Mouse (Mus musculus) c-Kit-positive CD71-negative TER-119-negative erythroid progenitor cells, embryonic 14.5 days (primary cell): ENCODE results near the gene Anpep.
"Not testable (repeated sequence)": the region's sequence is repeated elsewhere in the genome, so short reads cannot be mapped to it uniquely, and the experiment has no call there.

Source experiments
- DNase-seq: peaks from one replicate; pipeline ENCODE4 v3.0.0-alpha.2; 2013; ENCODE audit warnings: low read depth

Anpep gene

DNA sequence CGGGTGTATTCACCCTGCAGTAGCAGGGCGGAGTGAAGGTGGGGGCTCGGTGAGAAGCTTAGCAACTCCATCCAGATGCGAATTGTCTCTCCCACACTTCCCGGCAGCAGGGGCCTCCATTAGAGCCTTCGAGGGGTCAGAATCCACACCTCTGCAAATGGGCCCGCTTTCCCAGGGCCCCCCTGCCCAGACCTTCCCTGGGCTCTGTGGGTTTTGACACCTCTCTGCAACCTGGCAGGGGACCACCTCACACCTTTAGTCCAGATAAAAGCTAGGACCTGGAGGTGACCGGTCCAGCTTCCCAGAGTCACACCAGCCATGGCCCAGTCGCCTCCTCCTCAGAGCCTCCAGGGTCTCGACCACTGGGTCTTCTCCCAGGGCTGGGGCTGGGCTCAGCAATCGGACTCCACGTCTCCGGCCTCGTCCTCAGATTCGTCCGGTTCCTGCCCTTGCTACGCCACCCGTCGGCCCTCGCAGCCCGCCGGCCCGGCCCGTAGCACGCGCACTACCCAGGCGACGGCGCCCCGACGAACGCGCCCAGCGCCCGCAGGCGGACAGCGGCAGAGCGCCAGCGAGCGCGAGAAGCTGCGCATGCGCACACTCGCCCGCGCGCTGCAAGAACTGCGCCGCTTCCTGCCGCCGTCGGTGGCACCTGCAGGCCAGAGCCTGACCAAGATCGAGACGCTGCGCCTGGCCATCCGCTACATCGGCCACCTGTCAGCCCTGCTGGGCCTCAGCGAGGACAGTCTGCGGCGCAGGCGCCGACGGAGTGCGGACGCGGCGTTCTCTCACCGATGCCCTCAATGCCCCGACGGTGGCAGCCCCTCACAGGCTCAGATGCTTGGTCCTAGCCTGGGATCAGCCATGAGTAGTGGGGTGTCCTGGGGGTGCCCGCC lies 50.0 kb downstream of the Anpep start, which contains the start of gene Mesp2:
Gene Mesp2, plus strand, starts transcription at position 117 of the 896 bp plus-strand sequence.
- peak; percentile 52 for DNase-seq

DNA sequence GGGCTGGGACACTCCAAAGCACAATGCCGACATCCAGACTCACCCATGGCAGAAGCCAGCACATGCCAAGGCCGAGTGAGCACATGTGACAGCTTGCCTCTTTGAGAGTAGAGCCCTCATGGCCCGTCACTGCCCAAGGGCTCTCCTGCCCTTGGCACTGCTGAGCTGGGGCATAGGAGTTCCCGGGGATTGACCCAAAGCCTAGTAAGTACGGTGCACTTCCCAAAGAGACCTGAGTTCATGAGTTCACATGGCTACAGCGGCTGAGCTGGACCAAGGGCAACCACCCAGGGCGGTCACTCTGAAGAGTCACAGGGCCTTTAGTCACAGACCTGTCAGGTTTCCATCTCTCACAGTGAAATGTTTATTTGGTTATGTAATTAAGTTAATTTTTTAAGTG lies 52.3 kb downstream of the Anpep start:
- no peak for DNase-seq

DNA sequence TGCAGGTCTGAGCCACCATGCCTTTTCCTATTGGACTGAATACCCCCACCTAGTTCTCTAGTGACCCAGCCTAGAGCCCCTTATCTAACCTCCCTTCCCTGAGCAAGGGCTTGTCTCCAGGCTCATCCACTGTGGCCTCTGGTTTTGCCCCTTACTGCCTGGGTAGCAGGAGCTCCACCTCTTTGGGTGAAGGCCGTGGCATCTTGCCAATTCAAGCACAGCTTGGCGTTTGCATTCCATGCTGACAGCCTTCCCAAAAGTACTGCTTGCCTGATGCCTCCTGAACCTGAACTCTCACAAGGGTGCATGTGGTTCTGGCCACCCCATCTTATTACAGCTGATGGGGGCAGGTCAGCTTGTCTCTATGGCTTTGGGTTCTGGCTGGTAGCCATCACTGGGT lies 57.0 kb downstream of the Anpep start:
- no peak for DNase-seq

DNA sequence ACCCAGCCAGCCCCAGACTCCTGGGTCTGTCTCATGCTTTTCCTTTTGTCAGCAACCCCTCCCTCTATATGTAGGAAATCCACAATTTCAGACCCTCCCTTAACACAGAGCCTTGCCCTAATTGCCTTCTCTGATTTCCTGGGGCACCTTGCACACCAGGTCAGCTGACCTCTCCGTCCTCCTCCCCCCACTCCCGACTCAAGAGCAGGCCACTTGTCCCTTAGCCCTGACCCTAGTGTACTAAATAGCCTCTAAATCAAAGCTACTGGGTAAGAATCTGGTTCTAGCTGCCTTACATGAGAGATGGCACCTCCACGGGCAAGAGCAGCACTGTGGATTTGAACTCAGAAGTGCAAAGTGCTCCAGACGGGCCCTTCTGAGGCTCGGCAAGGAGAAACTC lies 58.8 kb downstream of the Anpep start:
- DNase-seq, result no peak

DNA sequence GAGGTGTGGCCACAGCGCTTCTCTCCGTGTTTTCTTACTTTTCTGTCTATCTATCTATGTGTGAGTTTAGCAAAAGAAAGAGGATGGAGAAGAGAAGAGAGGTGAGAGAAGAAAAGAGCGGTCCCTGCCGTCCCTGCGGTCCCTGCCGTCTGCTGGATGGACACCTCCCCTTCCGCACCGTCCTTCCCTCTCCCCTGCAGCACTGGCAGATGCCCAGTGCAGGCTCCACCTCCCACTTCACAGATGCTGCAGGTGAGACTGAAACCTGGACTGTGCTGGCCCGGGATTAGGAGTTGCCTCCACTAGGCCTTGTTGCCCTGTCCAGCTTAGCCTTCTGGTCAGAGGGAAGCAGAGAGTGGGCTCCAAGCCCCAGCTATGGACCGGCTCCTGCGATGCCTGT lies 59.5 kb downstream of the Anpep start:
- no peak for DNase-seq

DNA sequence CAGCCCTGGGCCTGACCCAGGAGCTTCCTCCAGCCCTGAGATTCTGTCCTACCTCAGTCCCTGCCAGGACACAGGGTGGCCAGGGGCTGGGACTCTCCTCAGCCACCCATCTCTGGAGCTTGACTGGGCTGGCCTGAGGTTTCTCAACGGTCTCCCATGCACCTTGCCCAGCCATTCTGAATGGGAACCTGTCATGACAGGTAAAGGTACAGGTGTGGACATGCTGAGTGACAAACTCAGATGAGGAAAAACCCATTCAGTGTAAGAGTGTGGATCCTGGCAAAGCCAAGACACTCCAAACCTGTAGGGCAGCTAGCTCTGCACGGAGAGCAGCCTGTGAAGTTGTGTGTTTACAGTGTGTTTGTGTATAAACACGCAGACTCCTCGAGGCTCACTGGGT lies 60.5 kb downstream of the Anpep start:
- DNase-seq, result no peak

DNA sequence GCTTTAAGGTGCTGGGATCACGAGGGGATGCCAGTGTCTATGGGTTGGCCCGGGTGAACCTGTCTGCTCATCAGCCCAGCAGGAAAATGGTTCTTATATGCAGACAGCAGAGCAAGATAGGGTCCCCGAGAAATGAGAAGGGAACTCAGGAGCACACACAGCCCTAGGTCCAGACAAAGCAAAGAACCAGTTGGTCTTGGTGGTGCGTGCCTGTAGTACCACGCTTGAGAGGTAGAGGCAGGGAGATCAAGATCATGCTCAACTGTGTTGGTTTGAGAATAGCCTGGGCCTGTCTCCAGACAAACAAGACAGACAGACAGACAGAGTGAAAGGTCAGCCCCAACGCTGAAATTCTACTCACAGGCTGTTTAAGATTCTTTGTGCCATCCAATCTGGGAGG lies 61.4 kb downstream of the Anpep start:
- no peak for DNase-seq

DNA sequence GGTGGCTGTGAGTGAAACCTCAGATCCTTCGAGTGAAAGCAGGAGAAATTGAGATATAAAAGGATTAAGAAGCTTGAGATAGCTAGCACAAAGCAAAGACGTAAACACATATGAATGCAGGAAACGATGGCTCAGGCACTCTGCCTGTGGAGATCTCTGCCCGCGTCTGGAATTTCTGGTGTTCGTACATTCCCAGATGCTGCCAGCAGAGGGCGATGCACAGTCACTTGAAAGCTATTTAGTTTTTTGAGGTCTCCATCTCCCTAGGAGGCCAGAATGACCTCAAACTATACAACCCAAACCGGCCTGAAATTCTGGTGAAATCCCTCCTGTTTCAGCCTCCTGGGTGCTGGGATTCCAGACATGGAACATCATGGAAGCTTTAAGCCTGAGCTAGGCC lies 61.8 kb downstream of the Anpep start:
- peak; percentile 50 for DNase-seq

DNA sequence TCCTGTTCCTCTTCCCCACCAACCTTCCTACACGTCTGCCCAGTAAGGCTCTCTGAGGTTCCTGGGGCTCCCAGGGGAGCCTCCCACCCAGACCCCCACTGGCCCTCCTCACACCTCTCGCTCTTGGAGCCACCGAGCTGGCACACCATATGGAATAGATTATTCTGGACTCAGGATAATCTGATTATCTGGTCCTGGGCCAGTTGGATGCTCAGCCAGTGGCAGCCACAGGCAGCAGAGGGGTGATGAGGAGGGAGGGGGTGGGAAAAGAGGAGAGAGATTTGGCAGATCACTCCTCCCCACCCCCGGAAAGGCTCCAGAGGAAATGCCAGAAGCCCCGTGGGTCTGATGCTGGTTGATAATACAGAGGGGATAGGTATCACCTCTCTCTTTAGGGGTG lies 62.3 kb downstream of the Anpep start:
- DNase-seq, result no peak

DNA sequence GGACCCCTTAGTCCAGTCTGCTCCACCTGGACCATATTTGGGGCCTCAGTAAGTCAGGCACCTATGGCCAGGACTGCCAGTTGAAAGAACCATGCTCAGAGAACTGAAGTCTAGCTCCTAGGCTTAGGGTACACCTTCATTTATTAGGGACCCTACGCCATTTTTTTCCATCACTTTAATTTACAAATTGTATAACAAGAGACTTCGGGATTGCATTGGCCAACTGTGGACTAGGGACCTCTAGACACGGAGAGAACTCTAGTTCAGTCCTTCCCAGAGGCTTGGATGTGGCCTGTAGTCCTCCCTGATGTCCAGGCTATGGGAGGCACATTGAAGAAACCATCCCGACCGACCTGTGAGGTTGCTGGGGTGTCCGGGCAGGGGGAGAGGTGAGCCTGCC lies 67.2 kb downstream of the Anpep start, which contains the start of gene Mesp1:
Gene Mesp1, minus strand, starts transcription at position 101 of the 400 bp plus-strand sequence.
- no peak for DNase-seq

DNA sequence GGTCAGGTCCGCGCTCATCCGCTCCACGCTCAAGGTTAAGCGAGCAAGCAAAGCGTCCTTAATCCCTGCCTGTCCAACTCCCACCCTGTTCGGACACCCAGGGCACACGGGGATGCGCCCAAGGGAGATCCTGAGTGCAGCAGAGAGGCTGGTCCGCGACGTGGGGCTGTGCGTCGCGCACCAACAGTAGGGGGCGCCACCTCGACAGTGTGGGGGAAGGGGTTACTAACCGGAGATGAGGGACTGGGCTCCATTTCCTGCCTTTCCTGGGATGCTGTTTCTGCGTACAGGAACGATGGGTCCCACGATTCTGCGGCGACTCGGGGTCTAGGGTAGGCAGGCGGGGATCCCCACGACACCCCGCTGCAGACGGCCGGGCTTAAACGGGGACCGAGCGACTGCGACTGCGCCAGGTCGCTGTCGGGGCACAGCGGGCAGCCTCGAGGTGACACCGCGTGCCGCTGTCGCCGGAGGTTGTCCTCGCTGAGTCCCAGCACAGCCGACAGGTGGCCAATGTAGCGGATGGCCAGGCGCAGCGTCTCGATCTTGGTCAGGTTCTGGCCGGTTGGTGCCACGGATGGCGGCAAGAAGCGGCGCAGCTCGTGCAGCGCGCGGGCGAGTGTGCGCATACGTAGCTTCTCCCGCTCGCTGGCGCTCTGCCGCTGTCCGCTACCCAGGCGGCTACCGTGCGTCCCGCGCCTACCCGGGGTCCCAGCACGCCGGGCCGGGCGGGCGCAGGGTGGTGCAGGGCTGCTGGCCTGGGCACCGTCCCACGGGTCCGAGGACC lies 68.0 kb downstream of the Anpep start:
- DNase-seq, result no peak

DNA sequence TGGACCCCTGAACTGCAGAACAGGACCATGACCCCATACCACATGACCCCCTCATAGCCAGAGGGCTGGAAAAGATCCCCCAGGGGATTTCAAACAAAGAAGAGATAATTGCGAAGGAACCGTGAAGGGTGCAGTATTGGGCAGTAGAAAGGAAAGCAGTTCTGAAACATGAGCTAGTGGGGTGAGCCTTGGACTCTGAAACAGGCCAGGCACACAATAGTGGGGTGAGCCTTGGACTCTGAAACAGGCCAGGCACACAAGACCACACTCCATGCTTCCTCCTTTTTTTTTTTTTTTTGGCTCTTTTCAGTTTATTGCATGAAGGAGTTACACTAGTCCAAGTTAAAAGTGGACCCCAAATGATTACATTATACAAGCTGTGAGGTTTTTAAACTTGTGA lies 71.0 kb downstream of the Anpep start:
- DNase-seq, result not testable (repeated sequence)

DNA sequence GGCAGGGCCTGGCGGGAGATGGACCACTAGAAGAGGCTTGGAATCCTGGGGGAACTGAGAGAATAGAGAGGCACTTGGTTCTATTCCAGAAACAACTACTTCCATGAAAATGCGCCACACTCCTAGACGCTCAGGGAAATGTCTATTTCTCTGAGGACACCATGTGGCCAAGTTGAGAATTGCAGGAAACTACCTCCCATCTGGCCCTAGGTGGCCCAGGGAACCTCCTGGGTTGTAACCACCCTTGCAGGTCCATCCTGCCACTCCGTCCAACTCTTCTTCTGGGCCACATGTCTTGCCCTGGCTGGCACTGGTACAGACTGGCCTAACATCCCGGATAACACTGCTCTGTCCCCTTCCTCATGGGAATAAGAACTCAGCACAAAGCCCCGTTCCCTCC lies 74.6 kb downstream of the Anpep start:
- peak; percentile 62 for DNase-seq

DNA sequence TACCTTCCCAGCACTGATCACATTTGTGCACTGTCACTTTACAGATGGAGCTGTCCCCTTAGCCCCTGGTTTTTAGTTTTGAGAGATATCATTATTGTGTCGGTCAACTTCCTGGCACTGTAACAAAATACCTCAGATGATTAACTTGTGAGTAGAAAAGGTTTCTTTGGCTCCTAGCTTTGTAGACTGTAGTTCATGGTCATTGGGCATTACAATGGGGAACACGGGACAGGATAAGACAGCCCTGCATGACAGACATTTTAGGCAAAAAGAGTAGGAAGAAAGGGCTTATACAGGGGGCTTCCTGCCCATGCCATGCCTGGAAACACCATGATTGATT lies 78.4 kb downstream of the Anpep start:
- DNase-seq, result no peak

DNA sequence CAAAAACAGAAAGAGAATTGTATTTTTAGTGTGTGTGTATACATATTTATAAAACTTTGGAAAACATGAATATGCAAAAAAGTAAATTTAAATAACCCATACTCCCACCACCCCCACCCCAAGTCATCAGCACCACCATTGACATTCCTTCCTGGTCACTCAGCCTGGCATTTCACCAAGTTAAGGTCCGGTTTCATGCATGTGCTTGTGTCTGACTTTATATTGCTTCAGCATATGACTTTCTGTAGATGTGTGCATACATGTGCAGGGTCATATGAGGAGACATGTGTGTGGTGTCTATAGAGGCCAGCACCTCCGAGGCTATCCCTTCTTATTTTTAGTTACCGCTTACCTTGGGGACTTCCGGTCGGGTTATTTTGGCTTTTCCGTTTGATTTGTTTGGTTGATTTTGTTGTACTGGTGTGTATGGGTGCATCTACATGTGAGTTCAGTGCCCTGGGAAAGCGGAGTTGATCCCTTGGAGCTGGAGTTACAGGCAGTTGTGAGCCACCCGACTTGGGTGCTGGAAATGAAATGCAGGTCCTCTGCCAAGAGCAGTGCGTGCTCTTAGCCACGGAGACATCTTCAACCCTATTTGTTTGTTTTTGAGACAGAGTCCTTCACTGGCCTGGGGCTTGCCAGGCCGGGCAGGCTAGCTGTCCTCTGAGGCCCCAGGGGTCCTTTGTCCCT lies 78.9 kb downstream of the Anpep start:
- no peak for DNase-seq

DNA sequence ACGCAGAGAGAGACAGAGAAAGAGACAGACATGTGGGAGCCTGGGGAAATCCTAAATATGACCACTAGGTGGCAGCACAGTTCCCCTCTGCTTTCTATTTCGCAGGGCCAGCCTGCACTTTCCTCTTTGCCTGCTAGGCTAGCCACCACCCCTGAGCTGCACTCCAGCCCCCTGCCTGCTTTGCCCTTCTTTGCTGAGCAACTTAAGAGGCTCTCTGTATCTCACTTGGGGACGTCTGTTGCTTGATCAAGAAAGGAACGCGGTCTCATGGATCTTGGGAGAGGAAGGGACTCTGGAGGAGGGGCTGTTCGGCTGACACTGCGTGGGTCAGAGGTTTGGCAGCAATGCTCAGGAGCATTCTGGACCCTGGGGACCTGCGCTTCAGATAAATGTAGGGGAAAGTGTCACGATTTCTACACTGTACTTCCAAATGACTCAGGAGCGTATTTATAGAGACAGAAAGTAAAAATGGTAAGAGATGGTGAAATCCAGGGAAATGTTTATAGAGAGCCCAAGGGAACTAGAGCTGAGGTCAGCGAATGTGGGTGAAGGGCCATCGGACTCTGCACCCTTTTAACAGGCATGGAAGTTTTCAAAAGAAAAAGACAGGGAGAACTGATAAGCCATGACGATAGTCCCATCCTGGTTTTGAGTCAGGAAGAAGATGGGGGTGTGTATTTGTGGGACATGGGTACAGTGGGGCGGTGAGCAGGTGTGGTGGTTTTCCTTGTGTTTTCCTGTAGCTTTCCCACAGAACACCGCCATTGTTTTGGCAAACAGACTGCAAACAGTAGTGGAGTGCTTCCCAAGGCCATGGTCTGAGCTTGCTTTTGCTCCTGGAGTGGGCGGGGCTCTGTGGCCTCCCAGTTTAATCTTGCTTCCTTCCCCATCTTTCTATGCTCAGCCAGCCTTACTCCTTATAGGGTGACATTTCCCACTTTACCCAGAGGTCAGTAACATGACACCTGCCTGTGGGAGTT lies 79.9 kb downstream of the Anpep start:
- DNase-seq, result peak; percentile 63
